Mouse (Mus musculus) heart, embryonic 15.5 days (tissue): ENCODE results near the gene Fes. TPM values are rescaled to one million over a fixed set of nuclear protein-coding genes. Genes with fewer than 3 reads are reported as not detected.
A peak's percentile ranks its signal among the peaks of the same experiment; 100 is the strongest.

Experiments
- ATAC-seq: fragments of 200-750 bp; cut with Nextera tagmentation; replicated peaks from 2 replicates; pipeline ENCODE4 v1.8.0; 2017; ENCODE audit warnings: low read depth, moderate TSS enrichment; ENCODE audit not compliant: insufficient number of reproducible peaks, insufficient read depth, low FRiP score
- H3K27ac ChIP-seq: fragments of 300-500 bp; sonication (generic); 2 replicates; pipeline ENCODE4 v1.5.1; 2015; ENCODE audit warnings: mild to moderate bottlenecking, inconsistent platforms
- H3K27me3 ChIP-seq: fragments of 300-500 bp; sonication (generic); 2 replicates; pipeline ENCODE4 v1.6.1; 2015; ENCODE audit warnings: inconsistent platforms
- H3K36me3 ChIP-seq: fragments of 300-500 bp; sonication (generic); 2 replicates; pipeline ENCODE4 v1.6.1; 2015; ENCODE audit warnings: mild to moderate bottlenecking, inconsistent platforms
- H3K4me1 ChIP-seq: fragments of 300-500 bp; sonication (generic); replicated peaks from 2 replicates; pipeline ENCODE4 v1.6.1; 2015; ENCODE audit warnings: inconsistent platforms
- H3K4me2 ChIP-seq: fragments of 300-500 bp; sonication (generic); 2 replicates; pipeline ENCODE4 v1.6.1; 2015; ENCODE audit warnings: inconsistent platforms, mild to moderate bottlenecking, moderate library complexity
- H3K4me3 ChIP-seq: fragments of 300-500 bp; sonication (generic); 2 replicates; pipeline ENCODE4 v1.5.1; 2015; ENCODE audit warnings: mild to moderate bottlenecking, inconsistent platforms
- H3K9ac ChIP-seq: fragments of 300-500 bp; sonication (generic); 2 replicates; pipeline ENCODE4 v1.6.1; 2015; ENCODE audit warnings: mild to moderate bottlenecking, inconsistent platforms
- H3K9me3 ChIP-seq: fragments of 300-500 bp; sonication (generic); replicated peaks from 2 replicates; pipeline ENCODE4 v1.6.1; 2016; ENCODE audit warnings: inconsistent platforms
- WGBS: fragments of 180-500 bp; shearing (Covaris S2); methylation state at CpG from one replicate; pipeline ENCODE4 v1.1.7; 2015; ENCODE audit warnings: mixed read lengths; 5-methylcytosine and 5-hydroxymethylcytosine counted together
- polyA plus RNA-seq: library from polyadenylated mRNA; unstranded; fragments of >200 nt; fragmentation: Nextera tagmentation; extraction: Ambion mirVana; gene quantifications from 2 replicates; pipeline ENCODE4 v1.2.1, GENCODE M21; 2015

Fes gene
- polyA plus RNA-seq, 1 experiment from 2014 or later = 10.9 TPM

- Histone ChIP-seq H3K27me3 (no peaks in the 10 kb centered on the region), H3K9ac (peak within 1 kb of the TSS; percentile 72), H3K4me3 (peak within 1 kb of the TSS; percentile 58), H3K27ac (peak within 1 kb of the TSS; percentile 75), H3K36me3 (no peaks in the 10 kb centered on the region), H3K9me3 (no peaks in the 10 kb centered on the region), H3K4me2 (peak within 1 kb of the TSS; percentile 83), H3K4me1 (peaks cover 41% of the 10 kb centered on the region)
- no peak; the same call in 1 of the 2 replicates for ATAC-seq
- under 1% methylated on average over 25 of the region's 25 CpGs for WGBS
These were observed 44.9 kb downstream of the Fes start, which contains the start of gene Hddc3 for GRCm38 (mm10) chr7:80342858-80343257. Gene Hddc3 (plus strand): TSS chr7:80343104.

GRCm38 (mm10) chr7:80341793-80342192 is 46.0 kb downstream of the Fes start:
- H3K9ac ChIP-seq = no peak overlapping the region
- no peak overlapping the region for H3K4me3 ChIP-seq
- H3K4me1 ChIP-seq = peaks cover 39% of the 10 kb centered on the region
- no peak for ATAC-seq
- H3K36me3 ChIP-seq = peaks cover 7% of the 10 kb centered on the region
- H3K4me2 ChIP-seq = no peak overlapping the region
- no peaks in the 10 kb centered on the region for H3K27me3 ChIP-seq
- no peak overlapping the region for H3K27ac ChIP-seq
- H3K9me3 ChIP-seq = no peaks in the 10 kb centered on the region
- WGBS = 57% methylated on average over 7 of the region's 7 CpGs

- Histone ChIP-seq H3K4me3 (peak within 1 kb of the TSS; percentile 75), H3K4me2 (peak within 1 kb of the TSS; percentile 83), H3K27me3 (no peaks in the 10 kb centered on the region), H3K9me3 (no peaks in the 10 kb centered on the region), H3K9ac (peak within 1 kb of the TSS; percentile 67), H3K27ac (peak within 1 kb of the TSS; percentile 90), H3K36me3 (peaks cover 17% of the 10 kb centered on the region), H3K4me1 (peaks cover 35% of the 10 kb centered on the region)
- ATAC-seq = peak; percentile 61
- WGBS = 1% methylated on average over 11 of the region's 11 CpGs
These were observed 47.0 kb downstream of the Fes start, which contains the start of gene Unc45a for GRCm38 (mm10) chr7:80340793-80341192. Gene Unc45a (minus strand): TSS chr7:80341005.

GRCm38 (mm10) chr7:80339793-80340628 is 47.7 kb downstream of the Fes start:
- Histone ChIP-seq H3K9me3 (no peaks in the 10 kb centered on the region), H3K4me3 (peak overlapping the region; percentile 75), H3K27ac (peak overlapping the region; percentile 90), H3K4me2 (peak overlapping the region; percentile 83), H3K27me3 (no peaks in the 10 kb centered on the region), H3K36me3 (peaks cover 25% of the 10 kb centered on the region), H3K4me1 (peaks cover 35% of the 10 kb centered on the region), H3K9ac (peak overlapping the region; percentile 67)
- peak; percentile 98 for ATAC-seq
- WGBS = under 1% methylated on average over 45 of the region's 45 CpGs

- Histone ChIP-seq H3K36me3 (peaks cover 32% of the 10 kb centered on the region), H3K4me1 (peaks cover 35% of the 10 kb centered on the region), H3K27me3 (no peaks in the 10 kb centered on the region), H3K9me3 (no peaks in the 10 kb centered on the region), H3K4me3 (peak overlapping the region; percentile 75), H3K27ac (peak overlapping the region; percentile 43), H3K9ac (peak overlapping the region; percentile 56), H3K4me2 (peak overlapping the region; percentile 83)
- ATAC-seq = no peak
- 8% methylated on average over 17 of the region's 17 CpGs for WGBS
These were observed 48.4 kb downstream of the Fes start for GRCm38 (mm10) chr7:80339371-80339770.

- Histone ChIP-seq H3K9me3 (no peaks in the 10 kb centered on the region), H3K4me1 (peaks cover 20% of the 10 kb centered on the region), H3K9ac (no peak overlapping the region), H3K27me3 (no peaks in the 10 kb centered on the region), H3K4me2 (no peak overlapping the region), H3K4me3 (no peak overlapping the region), H3K27ac (no peak overlapping the region), H3K36me3 (peaks cover 54% of the 10 kb centered on the region)
- WGBS = 85% methylated on average over 3 of the region's 3 CpGs
- no peak for ATAC-seq
These were observed 50.8 kb downstream of the Fes start for GRCm38 (mm10) chr7:80336932-80337331.

GRCm38 (mm10) chr7:80334848-80335247 is 52.9 kb downstream of the Fes start:
- Histone ChIP-seq H3K9ac (no peak overlapping the region), H3K36me3 (peaks cover 74% of the 10 kb centered on the region), H3K4me3 (no peak overlapping the region), H3K4me2 (no peak overlapping the region), H3K27ac (no peak overlapping the region), H3K9me3 (no peaks in the 10 kb centered on the region), H3K4me1 (peaks cover 11% of the 10 kb centered on the region), H3K27me3 (no peaks in the 10 kb centered on the region)
- ATAC-seq = no peak
- WGBS = 80% methylated on average over 4 of the region's 4 CpGs

- H3K9me3 ChIP-seq = no peaks in the 10 kb centered on the region
- H3K9ac ChIP-seq = no peak overlapping the region
- no peak overlapping the region for H3K27ac ChIP-seq
- H3K27me3 ChIP-seq = no peaks in the 10 kb centered on the region
- no peak for ATAC-seq
- peaks cover 97% of the 10 kb centered on the region for H3K36me3 ChIP-seq
- H3K4me3 ChIP-seq = no peak overlapping the region
- H3K4me1 ChIP-seq = no peaks in the 10 kb centered on the region
- H3K4me2 ChIP-seq = no peak overlapping the region
- WGBS = 96% methylated on average over 19 of the region's 19 CpGs
These were observed 56.3 kb downstream of the Fes start for GRCm38 (mm10) chr7:80331433-80331832.

GRCm38 (mm10) chr7:80330278-80330677 is 57.5 kb downstream of the Fes start:
- H3K36me3 ChIP-seq = peaks cover 97% of the 10 kb centered on the region
- H3K9ac ChIP-seq = no peak overlapping the region
- H3K9me3 ChIP-seq = no peaks in the 10 kb centered on the region
- no peaks in the 10 kb centered on the region for H3K27me3 ChIP-seq
- 90% methylated on average over 8 of the region's 8 CpGs for WGBS
- H3K4me3 ChIP-seq = no peak overlapping the region
- no peaks in the 10 kb centered on the region for H3K4me1 ChIP-seq
- no peak overlapping the region for H3K27ac ChIP-seq
- no peak for ATAC-seq
- H3K4me2 ChIP-seq = no peak overlapping the region

Other genes starting within 250 kb of the Fes start
- 12.4 and 14.0 TPM in 2 replicates for gene Sema4b, start 201.1 kb downstream of the Fes start, polyA plus RNA-seq
- 48.7 and 65.4 TPM in 2 replicates for gene Cib1, start 155.1 kb downstream of the Fes start, polyA plus RNA-seq
- gene Gdpgp1, start 155.1 kb downstream of the Fes start, polyA plus RNA-seq = 2.7 and 3.8 TPM in 2 replicates
- gene Ttll13, start 141.6 kb downstream of the Fes start, polyA plus RNA-seq = 0.63 and 1.2 TPM in 2 replicates
- 36.3 and 39.5 TPM in 2 replicates for gene Ngrn, start 126.7 kb downstream of the Fes start, polyA plus RNA-seq
- 8.1 and 12.1 TPM in 2 replicates for gene Vps33b, start 118.3 kb downstream of the Fes start, polyA plus RNA-seq
- 125 and 145 TPM in 2 replicates for gene Prc1, start 93.5 kb downstream of the Fes start, polyA plus RNA-seq
- 7.9 and 9.0 TPM in 2 replicates for gene Rccd1, start 63.5 kb downstream of the Fes start, polyA plus RNA-seq
- 16.6 and 21.5 TPM in 2 replicates for gene Unc45a, start 46.9 kb downstream of the Fes start, polyA plus RNA-seq
- 16.1 and 17.4 TPM in 2 replicates for gene Hddc3, start 44.8 kb downstream of the Fes start, polyA plus RNA-seq
- gene Man2a2, start 16.6 kb downstream of the Fes start, polyA plus RNA-seq = 15.1 and 21.1 TPM in 2 replicates
- 16.0 and 18.2 TPM in 2 replicates for gene Furin, start 17.5 kb upstream of the Fes start, polyA plus RNA-seq
- 13.0 and 15.3 TPM in 2 replicates for gene Blm, start 147.2 kb upstream of the Fes start, polyA plus RNA-seq